Mouse (Mus musculus) right cerebral cortex, adult 18-20 months (tissue): ENCODE data around the gene Sema5a.

Source experiments
- DNase-seq: peaks from one replicate; pipeline ENCODE4 v3.0.0; 2022; ENCODE audit warnings: mixed read lengths

The Sema5a gene

DNA sequence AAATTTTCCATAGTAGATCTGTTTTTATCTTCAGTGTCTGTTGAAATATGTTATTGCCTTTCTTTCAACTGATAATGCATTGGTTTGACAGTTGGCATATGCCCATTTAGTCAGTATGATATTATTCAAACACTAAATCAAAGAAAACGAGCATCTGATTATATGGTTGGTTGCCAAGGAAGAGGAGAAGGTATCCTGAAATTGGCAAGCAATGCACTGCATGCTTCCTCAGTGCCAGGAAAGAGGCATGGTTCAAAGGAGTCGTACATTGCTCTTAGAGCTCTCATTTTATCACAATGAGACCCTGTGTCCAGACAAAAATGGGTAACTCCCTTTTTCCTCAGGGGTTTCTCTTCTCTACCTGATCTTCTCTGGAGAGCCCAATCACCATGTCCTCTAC lies 214.4 kb downstream of the Sema5a start:
- no peak for DNase-seq

DNA sequence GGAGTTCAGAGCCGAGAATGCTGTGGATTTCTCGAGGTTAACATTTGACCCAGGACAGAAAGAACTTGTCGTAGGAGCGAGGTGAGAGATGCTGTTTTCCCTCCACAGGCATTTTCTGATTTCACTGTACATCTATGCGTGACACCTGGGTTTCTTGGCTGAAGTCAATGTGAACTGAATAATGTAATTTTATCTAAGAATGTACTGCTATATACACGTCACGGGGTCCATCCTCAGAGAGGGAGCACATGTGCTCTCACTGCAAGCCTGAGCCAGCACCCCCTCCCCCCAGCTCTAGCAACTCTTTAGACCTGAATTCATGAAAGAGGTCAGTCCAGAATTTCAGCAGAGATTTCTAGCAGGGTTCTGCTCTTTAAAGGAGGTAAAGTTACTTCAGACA lies 215.6 kb downstream of the Sema5a start:
- DNase-seq = no peak

DNA sequence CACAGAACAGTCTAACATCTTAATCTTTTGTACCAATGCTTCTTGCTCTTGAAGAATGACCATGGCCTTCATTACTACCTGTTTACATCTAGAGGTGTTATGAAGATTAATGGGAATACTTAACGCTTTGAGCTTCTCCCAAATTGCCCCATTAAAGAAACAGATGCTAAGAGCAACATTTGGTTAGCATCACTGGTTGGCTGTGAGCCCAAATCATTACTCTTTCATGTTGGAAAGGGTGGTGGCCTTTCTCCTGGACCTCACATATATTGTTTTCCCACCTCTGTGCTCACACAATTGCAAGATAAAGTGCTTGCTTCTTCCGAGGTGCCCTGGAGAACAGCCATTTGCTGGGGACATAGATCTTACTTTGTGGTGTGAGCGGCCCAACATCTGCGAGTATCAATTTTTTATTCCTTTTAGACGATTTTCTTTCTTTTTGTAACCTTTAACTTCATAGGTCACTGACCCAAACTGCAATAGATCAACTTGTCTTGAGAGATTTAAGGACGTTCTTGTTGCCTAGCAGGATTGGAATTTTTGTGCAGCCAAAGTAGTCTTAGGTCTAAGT lies 227.0 kb downstream of the Sema5a start:
- DNase-seq = no peak

GRCm38 (mm10) chr15:32480747-32481146 lies 236.1 kb downstream of the Sema5a start:
- no peak for DNase-seq

GRCm38 (mm10) chr15:32485064-32485964 lies 240.7 kb downstream of the Sema5a start:
- DNase-seq = no peak

- no peak for DNase-seq
Measured at GRCm38 (mm10) chr15:32487968-32488367, 243.4 kb downstream of the Sema5a start.

- no peak for DNase-seq
Measured at GRCm38 (mm10) chr15:32494219-32494618, 249.6 kb downstream of the Sema5a start.

DNA sequence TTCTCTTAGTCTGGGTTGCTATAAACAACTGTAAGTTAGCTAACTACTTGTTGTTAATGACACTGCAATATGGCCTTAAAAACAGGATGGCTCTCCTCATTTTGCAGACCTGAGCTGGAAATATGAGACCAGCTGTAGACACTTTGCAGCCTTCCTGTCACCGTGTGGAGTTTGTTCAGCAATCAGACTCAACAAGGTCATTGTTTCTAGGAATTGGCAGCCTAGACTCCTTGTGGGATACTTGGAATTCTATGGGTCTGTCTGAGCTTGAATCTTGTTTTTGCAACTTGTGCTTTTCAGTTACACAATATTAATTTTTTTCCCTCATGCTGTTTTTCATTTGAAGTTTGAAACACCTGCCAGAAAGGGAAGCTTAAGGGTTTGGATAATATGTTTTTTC lies 250.3 kb downstream of the Sema5a start:
- DNase-seq = no peak

- no peak for DNase-seq
Measured at GRCm38 (mm10) chr15:32496880-32497279, 252.3 kb downstream of the Sema5a start.

- DNase-seq = no peak
Measured at GRCm38 (mm10) chr15:32505941-32506340, 261.3 kb downstream of the Sema5a start.

DNA sequence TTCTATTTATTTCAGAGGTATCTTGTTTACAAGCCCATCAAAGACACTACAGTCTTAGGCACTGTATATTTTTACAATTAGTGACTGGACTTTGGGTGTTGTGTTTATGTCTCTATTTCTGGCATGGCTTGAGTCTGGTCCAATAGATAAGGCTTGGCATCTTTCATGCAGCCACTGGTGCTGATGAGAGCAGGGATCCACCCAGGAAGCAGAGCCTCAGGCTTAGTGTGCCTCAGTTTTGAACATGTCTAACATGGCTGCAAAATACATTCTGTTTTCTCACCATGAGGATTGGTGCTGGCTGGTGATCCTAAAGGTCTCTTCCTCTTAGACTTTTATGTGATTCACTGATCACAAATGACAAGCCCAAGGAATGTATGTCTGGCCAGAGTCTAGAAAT lies 263.7 kb downstream of the Sema5a start:
- no peak for DNase-seq

- DNase-seq = no peak
Measured at GRCm38 (mm10) chr15:32514877-32515276, 270.3 kb downstream of the Sema5a start.

GRCm38 (mm10) chr15:32517954-32518353 lies 273.3 kb downstream of the Sema5a start:
- no peak for DNase-seq

DNA sequence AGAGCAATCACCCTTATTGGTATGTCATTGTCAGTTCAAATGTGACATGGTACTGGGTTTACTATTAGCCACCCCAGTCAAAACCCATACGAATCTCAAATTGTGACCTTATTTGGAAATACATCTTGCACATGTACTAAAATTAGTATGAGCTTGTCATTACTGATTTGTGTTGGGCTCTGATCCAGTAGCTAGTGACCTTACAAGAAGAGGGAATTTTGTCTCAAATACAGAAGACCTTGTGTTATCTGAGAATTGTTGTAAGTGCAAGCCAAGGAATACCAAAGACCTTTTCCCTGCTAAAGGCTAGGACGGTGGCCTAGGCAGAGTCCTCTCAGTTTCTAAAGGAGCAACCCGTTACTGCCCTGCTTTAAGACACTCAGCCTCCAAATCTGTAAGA lies 287.9 kb downstream of the Sema5a start:
- DNase-seq = no peak

- no peak for DNase-seq
Measured at GRCm38 (mm10) chr15:32533541-32534080, 289.0 kb downstream of the Sema5a start.

GRCm38 (mm10) chr15:32536755-32537503 lies 292.3 kb downstream of the Sema5a start:
- DNase-seq = no peak

DNA sequence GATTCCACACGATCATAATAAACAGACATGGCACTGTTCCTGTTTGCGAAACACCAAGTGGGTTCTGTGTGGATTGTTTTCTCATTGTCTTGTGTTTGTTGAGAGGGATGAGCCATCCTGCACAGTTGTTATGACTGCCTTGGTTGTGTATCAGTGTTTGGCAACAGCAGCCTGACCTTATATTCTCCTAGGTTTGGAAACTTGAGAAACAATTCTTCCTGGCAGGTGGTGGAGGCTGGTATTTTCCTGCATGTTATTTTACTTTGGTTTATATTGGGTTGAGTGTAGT lies 292.8 kb downstream of the Sema5a start:
- DNase-seq = no peak

DNA sequence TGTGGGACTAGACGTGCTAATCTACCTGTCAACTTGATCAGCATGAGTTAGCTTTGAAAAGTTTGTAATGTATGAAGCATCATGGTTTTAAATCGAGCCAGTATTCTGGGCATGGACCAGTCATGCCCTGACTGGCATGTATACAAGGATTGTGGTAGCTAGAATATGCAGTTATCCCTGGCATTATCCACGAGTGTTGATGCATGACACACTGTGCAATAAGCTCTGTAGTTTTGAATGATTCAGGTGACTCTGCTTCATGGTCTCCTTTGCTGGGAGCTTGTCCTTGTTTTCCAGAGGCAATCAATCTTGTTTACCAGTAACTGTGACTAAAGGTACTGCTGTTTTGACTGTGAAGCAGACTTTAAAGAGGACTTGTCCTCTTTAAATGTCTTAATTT lies 293.5 kb downstream of the Sema5a start:
- no peak for DNase-seq

- DNase-seq = no peak
Measured at GRCm38 (mm10) chr15:32542746-32543145, 298.1 kb downstream of the Sema5a start.

DNA sequence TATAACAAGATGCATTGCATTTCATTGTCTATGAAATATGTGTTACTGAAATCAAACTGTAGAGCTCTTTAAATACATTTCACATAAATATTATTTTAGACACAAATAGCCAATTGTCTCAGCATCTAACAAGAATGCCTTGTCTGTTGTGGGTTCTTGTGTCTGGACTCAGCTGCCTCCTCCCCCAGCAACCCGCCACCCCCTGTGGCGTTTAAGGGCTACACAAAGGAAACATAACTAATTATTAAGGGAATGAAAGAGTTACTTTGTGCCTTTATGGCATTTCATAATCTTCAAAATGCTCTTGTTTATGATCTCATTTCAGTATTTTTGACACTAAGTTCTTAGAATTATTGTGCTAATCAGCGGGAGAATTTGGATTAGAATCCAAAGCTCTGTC lies 298.6 kb downstream of the Sema5a start:
- no peak for DNase-seq

- no peak for DNase-seq
Measured at GRCm38 (mm10) chr15:32545455-32545854, 300.8 kb downstream of the Sema5a start.

- no peak for DNase-seq
Measured at GRCm38 (mm10) chr15:32546746-32547145, 302.1 kb downstream of the Sema5a start.

DNA sequence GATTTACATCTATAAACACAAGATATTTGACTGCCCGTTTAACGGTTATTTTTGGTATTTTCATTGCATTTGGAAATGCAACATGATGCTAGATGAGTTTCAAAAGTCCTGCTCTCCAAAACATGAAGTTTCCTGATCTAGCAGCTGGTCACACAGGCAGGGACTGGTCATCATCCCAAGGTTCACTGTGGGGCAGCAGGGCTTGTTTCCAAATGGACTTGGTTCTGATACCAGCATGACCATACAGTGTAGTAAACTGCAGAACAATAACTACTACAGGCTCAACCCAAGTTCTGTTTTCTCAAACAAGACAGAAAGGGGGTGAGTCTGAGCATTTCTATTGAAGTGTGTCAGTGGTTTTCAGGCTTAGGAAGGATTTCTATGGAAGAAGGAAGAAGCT lies 314.3 kb downstream of the Sema5a start:
- no peak for DNase-seq

- no peak for DNase-seq
Measured at GRCm38 (mm10) chr15:32562600-32562999, 318.0 kb downstream of the Sema5a start.
